Mouse (Mus musculus): ENCODE measurements around the gene Snu13. TPM values are rescaled to one million over a fixed set of nuclear protein-coding genes. Genes with fewer than 3 reads are reported as not detected.

Gene Snu13
- 100 to 1,000 TPM in 3 of 4 experiments, 10 to 100 TPM in 1; 98.4 to 120 (median 115) TPM for total RNA-seq (2022)

GRCm38 (mm10) chr15:82047080-82047883, at the start of gene Snu13:
Snu13 (minus strand) TSS chr15:82047598.
- peak; percentile 89 to 92 for DNase-seq (ENCODE audit: low spot score in 2 of 2)

DNA sequence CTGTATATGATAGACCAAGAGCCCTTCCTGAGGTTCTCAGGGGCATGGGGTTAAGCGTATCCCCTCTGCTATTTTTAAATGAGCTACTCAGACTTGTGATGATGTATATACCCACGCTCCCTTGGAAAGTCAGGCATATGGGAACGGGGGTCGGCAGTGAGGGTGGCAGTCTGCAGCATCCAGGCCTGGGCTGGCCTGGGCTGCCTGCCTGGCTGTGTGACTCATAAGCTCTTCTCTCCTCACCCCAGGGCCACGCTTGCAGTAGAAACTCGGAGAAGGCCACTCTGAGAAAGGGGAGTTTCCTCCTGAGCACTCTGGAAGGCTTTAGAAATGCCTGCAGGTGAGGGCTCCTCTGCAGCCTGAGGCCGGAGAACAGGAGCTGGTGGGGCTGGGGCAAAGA, 43.7 kb upstream of the Snu13 start:
- DNase-seq (ENCODE audit: low spot score in 2 of 2): no peak

GRCm38 (mm10) chr15:82087266-82087665, 39.9 kb upstream of the Snu13 start:
- DNase-seq (ENCODE audit: low spot score in 2 of 2): no peak

DNA sequence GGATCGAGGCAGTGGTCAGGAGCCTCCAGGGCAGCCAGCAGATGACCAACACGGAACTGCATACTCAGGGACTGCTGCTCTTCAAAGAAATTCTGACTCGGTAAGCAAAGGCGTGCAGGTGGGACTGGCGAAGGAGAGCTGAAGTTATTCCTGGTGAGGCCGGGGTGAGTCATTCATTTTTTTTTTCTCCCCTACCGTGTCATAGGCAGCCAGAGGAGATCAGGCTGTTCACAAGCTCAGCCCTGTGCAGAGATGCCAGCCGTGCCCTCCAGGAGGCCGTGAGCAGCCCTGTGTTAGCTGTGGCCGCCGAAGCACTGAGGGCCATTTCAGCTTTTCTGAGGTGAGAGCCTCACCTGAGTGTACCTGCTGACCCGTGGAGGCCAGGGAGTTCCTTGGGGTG, 38.7 kb upstream of the Snu13 start:
- no peak for DNase-seq (ENCODE audit: low spot score in 2 of 2)

DNA sequence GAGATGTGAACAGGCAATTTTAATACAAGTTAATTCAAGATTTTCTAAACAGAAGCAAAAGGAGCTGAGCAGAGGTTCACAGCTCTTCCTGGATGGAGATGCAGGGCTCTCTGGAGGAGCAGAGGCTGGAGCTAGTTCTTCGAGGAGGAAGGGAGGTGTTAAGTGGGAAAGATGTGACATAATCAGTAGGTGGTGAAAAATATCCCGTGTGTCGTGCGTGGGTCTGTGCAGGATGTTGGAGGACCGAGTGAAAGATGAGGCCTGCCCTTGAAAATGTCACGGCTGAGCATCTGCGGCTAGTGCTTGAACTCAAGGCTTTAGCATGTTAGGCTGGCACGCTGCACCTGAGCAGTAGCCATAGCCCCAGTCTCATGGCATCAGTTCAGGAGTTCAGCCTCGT, 38.2 kb upstream of the Snu13 start:
- DNase-seq (ENCODE audit: low spot score in 2 of 2): no peak

GRCm38 (mm10) chr15:82081161-82081560, 33.8 kb upstream of the Snu13 start:
- peak; percentile 56 to 74 for DNase-seq (ENCODE audit: low spot score in 2 of 2)

GRCm38 (mm10) chr15:82079883-82080282, 32.5 kb upstream of the Snu13 start:
- DNase-seq (ENCODE audit: low spot score in 2 of 2): no peak

- no peak for DNase-seq (ENCODE audit: low spot score in 2 of 2)
Observed at GRCm38 (mm10) chr15:82073490-82073889, 26.1 kb upstream of the Snu13 start.

GRCm38 (mm10) chr15:82071816-82072469, 24.5 kb upstream of the Snu13 start:
- no peak for DNase-seq (ENCODE audit: low spot score in 2 of 2)

DNA sequence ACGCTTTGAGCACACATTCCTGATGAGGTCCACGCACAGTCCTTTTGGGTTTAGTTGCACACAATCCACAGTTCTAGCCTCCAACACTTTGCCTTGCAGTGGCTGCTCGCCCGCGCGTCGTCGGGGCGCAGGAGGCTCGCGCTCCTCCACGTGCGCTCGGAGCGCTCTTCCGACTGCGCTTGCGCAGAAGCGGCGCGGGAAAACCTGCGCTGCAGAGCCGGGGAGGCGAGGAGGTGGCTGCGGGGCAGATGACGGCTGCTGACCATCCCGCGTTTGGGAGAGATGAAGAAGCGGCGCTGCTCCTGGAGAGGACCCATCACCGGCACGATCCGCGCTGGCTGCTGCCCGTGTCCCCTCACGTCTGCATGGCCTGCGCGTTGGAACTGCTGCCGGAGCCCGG, 22.5 kb upstream of the Snu13 start, which contains the start of gene Mei1:
TSS of gene Mei1 (plus strand) at position 99 of the 400 bp plus-strand sequence.
- DNase-seq (ENCODE audit: low spot score in 2 of 2): no peak

- DNase-seq (ENCODE audit: low spot score in 2 of 2): peak; percentile 54 to 75
Observed at GRCm38 (mm10) chr15:82065511-82065910, 18.1 kb upstream of the Snu13 start.

- no peak for DNase-seq (ENCODE audit: low spot score in 2 of 2)
Observed at GRCm38 (mm10) chr15:82063909-82064308, 16.5 kb upstream of the Snu13 start.

DNA sequence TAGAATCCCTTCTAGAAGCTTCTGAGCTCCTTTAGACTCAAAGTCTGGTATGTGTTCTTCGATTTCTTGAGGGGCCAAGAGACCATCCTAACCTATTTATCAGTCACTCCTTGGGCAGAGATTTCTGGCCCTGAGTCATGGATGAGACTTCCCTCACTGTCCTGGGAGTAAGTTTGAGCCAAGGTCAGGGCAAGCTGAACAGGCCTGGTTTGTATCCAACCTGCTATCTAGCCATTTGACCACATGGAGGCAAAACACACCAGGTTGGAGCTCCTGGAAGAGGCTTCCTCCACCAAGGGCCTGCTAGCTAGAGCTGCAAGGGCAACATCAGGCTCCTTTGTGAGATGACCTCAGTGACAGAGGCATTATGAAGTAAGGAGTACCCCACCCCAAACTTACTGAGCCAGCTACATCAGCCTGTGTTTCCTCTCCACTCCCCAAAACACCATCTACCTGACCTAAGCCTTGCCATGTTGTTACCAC, 11.4 kb upstream of the Snu13 start, which contains the start of gene 4930407I10Rik:
TSS of gene 4930407I10Rik (plus strand) at position 433 of the 483 bp plus-strand sequence.
- DNase-seq (ENCODE audit: low spot score in 2 of 2): no peak

- no peak for DNase-seq (ENCODE audit: low spot score in 2 of 2)
Observed at GRCm38 (mm10) chr15:82052544-82052943, 5.1 kb upstream of the Snu13 start.

GRCm38 (mm10) chr15:82046246-82046891, 1.0 kb downstream of the Snu13 start:
- no peak for DNase-seq (ENCODE audit: low spot score in 2 of 2)

- DNase-seq (ENCODE audit: low spot score in 2 of 2): no peak
Observed at GRCm38 (mm10) chr15:82044166-82044784, 3.1 kb downstream of the Snu13 start.

DNA sequence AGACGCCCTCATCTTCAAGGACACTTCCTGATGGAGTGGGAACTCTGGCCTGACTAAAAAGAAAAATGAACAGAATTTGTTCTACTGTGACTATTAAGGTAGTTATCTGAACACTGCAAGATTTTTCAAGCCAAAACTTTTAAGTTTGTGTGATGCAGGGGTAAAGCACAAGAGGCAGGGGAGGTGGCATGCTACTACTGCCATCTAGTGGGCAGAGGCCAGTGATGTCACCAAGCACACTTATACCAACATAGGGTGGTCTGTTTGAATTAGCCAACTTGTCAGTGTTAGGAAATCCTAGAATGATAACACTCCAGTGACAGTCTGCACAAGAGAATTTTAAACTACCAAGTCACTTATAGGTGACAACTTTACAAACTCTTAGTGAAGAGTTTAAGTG, 6.7 kb downstream of the Snu13 start:
- DNase-seq (ENCODE audit: low spot score in 2 of 2): peak in 1 of 2 experiments; percentile 42

DNA sequence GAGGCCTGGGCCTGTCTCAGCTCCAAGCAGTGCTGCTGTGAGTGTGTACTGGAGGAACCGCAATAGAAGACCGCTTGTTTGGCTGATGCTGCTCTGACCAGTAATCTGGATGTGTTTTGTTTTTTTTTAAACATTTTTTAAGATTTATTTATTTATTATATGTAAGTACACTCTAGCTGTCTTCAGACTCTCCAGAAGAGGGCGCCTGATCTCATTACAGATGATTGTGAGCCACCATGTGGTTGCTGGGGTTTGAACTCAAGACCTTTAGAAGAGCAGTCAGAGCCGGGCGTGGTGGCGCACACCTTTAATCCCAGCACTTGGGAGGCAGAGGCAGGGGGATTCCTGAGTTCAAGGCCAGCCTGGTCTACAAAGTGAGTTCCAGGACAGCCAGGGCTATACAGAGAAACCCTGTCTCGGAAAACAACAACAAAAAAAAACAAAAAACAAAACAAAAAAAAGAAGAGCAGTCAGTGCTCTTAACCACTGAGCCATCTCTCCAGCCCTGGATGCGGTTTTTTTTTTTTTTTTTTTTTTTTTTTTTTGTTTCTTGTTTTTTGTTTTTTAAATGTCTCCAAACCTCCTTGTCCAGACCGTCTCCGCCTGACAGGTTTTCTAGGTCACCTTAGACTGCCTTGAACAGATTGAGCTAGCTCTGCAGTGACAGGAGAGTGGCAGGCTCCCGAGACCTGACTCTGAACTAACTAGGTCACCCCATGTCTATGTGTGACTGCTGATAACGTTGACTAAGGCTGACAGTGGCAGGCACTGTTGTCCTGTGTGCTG, 11.3 kb downstream of the Snu13 start:
- DNase-seq (ENCODE audit: low spot score in 2 of 2): no peak

DNA sequence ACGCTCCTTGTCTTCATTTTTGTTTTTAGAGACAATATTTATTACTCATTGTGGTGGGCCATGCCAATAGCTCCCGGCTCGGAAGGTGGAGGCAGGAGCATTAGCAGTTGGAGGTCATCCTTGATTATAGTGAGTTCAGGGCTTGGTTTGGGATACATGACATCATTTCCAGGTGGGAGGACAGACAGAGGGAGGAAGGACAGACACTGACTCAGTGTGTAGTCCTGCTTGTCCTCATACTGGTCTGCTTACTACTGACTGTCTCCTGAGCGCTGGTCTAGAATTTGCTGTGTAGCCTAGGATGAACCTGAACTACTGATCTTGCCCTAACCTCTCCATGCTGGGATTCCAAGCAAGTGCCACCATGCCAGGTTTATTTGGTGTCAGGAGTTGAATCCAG, 13.6 kb downstream of the Snu13 start, which contains the start of gene Desi1:
TSS of gene Desi1 (minus strand) at position 101 of the 400 bp plus-strand sequence.
- DNase-seq (ENCODE audit: low spot score in 2 of 2): no peak

DNA sequence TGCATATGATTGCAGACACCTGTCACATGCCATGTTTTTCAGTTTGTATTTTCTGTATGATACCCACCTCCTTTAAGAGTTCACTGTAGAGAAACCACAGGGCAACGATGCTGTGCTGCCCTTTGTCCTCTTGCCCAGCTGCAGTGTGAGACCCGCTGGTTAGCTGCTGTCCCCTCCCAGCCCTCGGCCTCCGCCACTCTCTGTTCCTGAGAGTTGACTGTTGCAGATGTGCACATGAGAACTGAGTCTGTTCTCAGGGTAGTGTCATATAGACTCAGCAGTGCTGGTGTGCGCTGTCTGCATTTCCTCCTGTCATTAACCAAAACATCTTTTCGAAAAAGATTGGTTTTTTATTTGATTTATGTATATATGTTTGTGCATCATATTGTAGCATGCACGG, 15.0 kb downstream of the Snu13 start:
- no peak for DNase-seq (ENCODE audit: low spot score in 2 of 2)

DNA sequence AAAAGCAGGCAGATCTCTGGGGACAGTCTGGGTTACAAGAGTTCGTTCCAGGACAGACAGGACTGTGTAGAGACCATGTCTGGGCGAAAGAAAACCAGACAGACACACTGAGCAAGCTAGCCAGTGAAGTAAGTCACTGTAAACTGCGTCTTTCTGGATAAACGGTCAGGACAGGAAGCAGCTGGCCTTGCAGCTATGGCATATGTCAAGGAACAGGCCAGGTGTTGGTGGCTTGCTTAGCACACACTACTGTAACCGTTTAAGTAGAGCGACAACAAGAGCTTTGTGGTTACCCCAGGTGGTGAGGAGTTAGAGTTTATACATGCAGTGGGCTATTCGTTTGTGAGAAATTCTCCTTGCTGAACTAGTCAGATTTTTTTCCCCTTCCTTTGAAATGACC, 19.7 kb downstream of the Snu13 start:
- no peak for DNase-seq (ENCODE audit: low spot score in 2 of 2)

All from layer of hippocampus, adult 8-10 months (tissue).